Mouse (Mus musculus) hindbrain, embryonic 15.5 days (tissue): ENCODE data around the gene Copz1. TPM values are rescaled to one million over a fixed set of nuclear protein-coding genes. Genes with fewer than 3 reads are reported as not detected.

Source experiments
- ATAC-seq: fragments of 200-750 bp; cut with Nextera tagmentation; 2 replicates; pipeline ENCODE4 v1.8.0; 2017; ENCODE audit warnings: low read depth, moderate number of reproducible peaks, moderate TSS enrichment; ENCODE audit not compliant: low FRiP score
- H3K27ac ChIP-seq: fragments of 300-500 bp; sonication (generic); replicated peaks from 2 replicates; pipeline ENCODE4 v1.5.1; 2015; ENCODE audit warnings: mild to moderate bottlenecking, inconsistent platforms
- H3K27me3 ChIP-seq: fragments of 300-500 bp; sonication (generic); 2 replicates; pipeline ENCODE4 v1.6.1; 2015; ENCODE audit warnings: control low read depth, inconsistent platforms
- H3K36me3 ChIP-seq: fragments of 300-500 bp; sonication (generic); 2 replicates; pipeline ENCODE4 v1.6.1; 2015; ENCODE audit warnings: control low read depth, inconsistent platforms
- H3K4me1 ChIP-seq: fragments of 300-500 bp; sonication (generic); replicated peaks from 2 replicates; pipeline ENCODE4 v1.6.1; 2015; ENCODE audit warnings: control low read depth, inconsistent platforms
- H3K4me2 ChIP-seq: fragments of 300-500 bp; sonication (generic); 2 replicates; pipeline ENCODE4 v1.6.1; 2015; ENCODE audit warnings: moderate library complexity, mild to moderate bottlenecking, inconsistent platforms
- H3K4me3 ChIP-seq: fragments of 300-500 bp; sonication (generic); 2 replicates; pipeline ENCODE4 v1.5.1; 2015; ENCODE audit warnings: mild to moderate bottlenecking, inconsistent platforms
- H3K9ac ChIP-seq: fragments of 300-500 bp; sonication (generic); 2 replicates; pipeline ENCODE4 v1.6.1; 2015; ENCODE audit warnings: inconsistent platforms
- H3K9me3 ChIP-seq: fragments of 300-500 bp; sonication (generic); 2 replicates; pipeline ENCODE4 v1.6.1; 2016; ENCODE audit warnings: control low read depth, inconsistent platforms
- WGBS: fragments of 180-500 bp; shearing (Covaris S2); methylation state at CpG from one replicate; pipeline ENCODE4 v1.1.7; 2015; 5-methylcytosine and 5-hydroxymethylcytosine counted together
- polyA plus RNA-seq: library from polyadenylated mRNA; unstranded; fragments of >200 nt; fragmentation: Nextera tagmentation; extraction: Ambion mirVana; gene quantifications from 2 replicates; pipeline ENCODE4 v1.2.1, GENCODE M21; 2015

Gene Copz1
- polyA plus RNA-seq, 1 experiment from 2014 or later, result 208 TPM

GRCm38 (mm10) chr15:103298026-103298425 is 25.5 kb downstream of the Copz1 start:
- Histone ChIP-seq H3K27me3 (no peaks in the 10 kb centered on the region), H3K4me3 (no peak overlapping the region), H3K27ac (peak overlapping the region; percentile 97), H3K9me3 (no peaks in the 10 kb centered on the region), H3K36me3 (peaks cover 8% of the 10 kb centered on the region), H3K4me2 (no peak overlapping the region), H3K9ac (0 out of 2 replicates have a peak overlapping the region, but pooled peaks have one; percentile 4), H3K4me1 (peaks cover 72% of the 10 kb centered on the region)
- 35% methylated on average over 3 of the region's 3 CpGs for WGBS
- ATAC-seq, result no peak

GRCm38 (mm10) chr15:103298861-103299616 is 26.5 kb downstream of the Copz1 start:
- H3K4me3 ChIP-seq, result no peak overlapping the region
- H3K4me1 ChIP-seq, result peaks cover 82% of the 10 kb centered on the region
- WGBS, result 61% methylated on average over 5 of the region's 5 CpGs
- 0 out of 2 replicates have a peak overlapping the region, but pooled peaks have one; percentile 53 for H3K4me2 ChIP-seq
- peak overlapping the region; percentile 97 for H3K27ac ChIP-seq
- H3K9me3 ChIP-seq, result no peaks in the 10 kb centered on the region
- no peaks in the 10 kb centered on the region for H3K36me3 ChIP-seq
- H3K9ac ChIP-seq, result peak overlapping the region; percentile 48; the same call in 1 of the 2 replicates
- ATAC-seq, result no peak
- no peaks in the 10 kb centered on the region for H3K27me3 ChIP-seq

- Histone ChIP-seq H3K4me1 (peaks cover 88% of the 10 kb centered on the region), H3K9ac (peak overlapping the region; percentile 48), H3K4me3 (peak overlapping the region; percentile 21), H3K27ac (peak overlapping the region; percentile 97), H3K27me3 (no peaks in the 10 kb centered on the region), H3K36me3 (no peaks in the 10 kb centered on the region), H3K9me3 (no peaks in the 10 kb centered on the region), H3K4me2 (peak overlapping the region; percentile 53)
- ATAC-seq, result peak; percentile 7; the same call in 1 of the 2 replicates
- WGBS, result 14% methylated on average over 8 of the region's 8 CpGs
These were observed 27.1 kb downstream of the Copz1 start for GRCm38 (mm10) chr15:103299644-103300043.

GRCm38 (mm10) chr15:103300067-103300471 is 27.6 kb downstream of the Copz1 start:
- peak; percentile 72 for ATAC-seq
- 3% methylated on average over 18 of the region's 18 CpGs for WGBS
- Histone ChIP-seq H3K36me3 (no peaks in the 10 kb centered on the region), H3K27me3 (no peaks in the 10 kb centered on the region), H3K9ac (peak overlapping the region; percentile 48), H3K4me1 (peaks cover 90% of the 10 kb centered on the region), H3K4me3 (peak overlapping the region; percentile 21), H3K9me3 (no peaks in the 10 kb centered on the region), H3K27ac (peak overlapping the region; percentile 97), H3K4me2 (peak overlapping the region; percentile 53)

- H3K27me3 ChIP-seq, result no peaks in the 10 kb centered on the region
- peak overlapping the region; percentile 48 for H3K9ac ChIP-seq
- ATAC-seq, result no peak
- H3K4me3 ChIP-seq, result no peak overlapping the region
- H3K9me3 ChIP-seq, result no peaks in the 10 kb centered on the region
- H3K27ac ChIP-seq, result peak overlapping the region; percentile 97
- peaks cover 90% of the 10 kb centered on the region for H3K4me1 ChIP-seq
- peak overlapping the region; percentile 53 for H3K4me2 ChIP-seq
- H3K36me3 ChIP-seq, result no peaks in the 10 kb centered on the region
- 0% methylated on average over 2 of the region's 2 CpGs for WGBS
These were observed 28.0 kb downstream of the Copz1 start for GRCm38 (mm10) chr15:103300560-103300959.

- peak overlapping the region; percentile 53; the same call in 1 of the 2 replicates for H3K4me2 ChIP-seq
These were observed 28.5 kb downstream of the Copz1 start for GRCm38 (mm10) chr15:103301046-103301445.

GRCm38 (mm10) chr15:103301547-103302340 is 29.2 kb downstream of the Copz1 start:
- H3K4me1 ChIP-seq, result peaks cover 91% of the 10 kb centered on the region
- 0 out of 2 replicates have a peak overlapping the region, but pooled peaks have one; percentile 5 for H3K9ac ChIP-seq
- H3K4me2 ChIP-seq, result no peak overlapping the region
- H3K36me3 ChIP-seq, result no peaks in the 10 kb centered on the region
- no peaks in the 10 kb centered on the region for H3K27me3 ChIP-seq
- H3K27ac ChIP-seq, result peak overlapping the region; percentile 97
- WGBS, result 39% methylated on average over 4 of the region's 5 CpGs
- no peak overlapping the region for H3K4me3 ChIP-seq
- ATAC-seq, result no peak
- H3K9me3 ChIP-seq, result no peaks in the 10 kb centered on the region

More at GRCm38 (mm10) chr15:103301046-103301445, 28.5 kb downstream of the Copz1 start:
- H3K27ac ChIP-seq, result peak overlapping the region; percentile 97
- WGBS, result 21% methylated on average over 2 of the region's 2 CpGs
- no peaks in the 10 kb centered on the region for H3K9me3 ChIP-seq
- H3K36me3 ChIP-seq, result no peaks in the 10 kb centered on the region
- H3K4me3 ChIP-seq, result no peak overlapping the region
- peaks cover 91% of the 10 kb centered on the region for H3K4me1 ChIP-seq
- H3K9ac ChIP-seq, result peak overlapping the region; percentile 48
- no peaks in the 10 kb centered on the region for H3K27me3 ChIP-seq
- ATAC-seq, result no peak

GRCm38 (mm10) chr15:103302341-103303021 is 30.0 kb downstream of the Copz1 start:
- Histone ChIP-seq H3K4me3 (no peak overlapping the region), H3K27ac (peak overlapping the region; percentile 97), H3K27me3 (no peaks in the 10 kb centered on the region), H3K4me2 (no peak overlapping the region), H3K36me3 (no peaks in the 10 kb centered on the region), H3K9me3 (no peaks in the 10 kb centered on the region), H3K4me1 (peaks cover 89% of the 10 kb centered on the region), H3K9ac (no peak overlapping the region)
- WGBS, result 19% methylated on average over 6 of the region's 6 CpGs
- no peak for ATAC-seq

- H3K9me3 ChIP-seq, result no peaks in the 10 kb centered on the region
- ATAC-seq, result no peak
These were observed 31.6 kb downstream of the Copz1 start for GRCm38 (mm10) chr15:103303916-103304615.

GRCm38 (mm10) chr15:103304616-103304969 is 32.1 kb downstream of the Copz1 start:
- no peak for ATAC-seq
- peak overlapping the region; percentile 38 for H3K4me3 ChIP-seq
- H3K9me3 ChIP-seq, result no peaks in the 10 kb centered on the region
- peaks cover 77% of the 10 kb centered on the region for H3K4me1 ChIP-seq
- peak overlapping the region; percentile 61 for H3K4me2 ChIP-seq
- H3K27me3 ChIP-seq, result no peaks in the 10 kb centered on the region
- H3K36me3 ChIP-seq, result no peaks in the 10 kb centered on the region
- H3K27ac ChIP-seq, result peak overlapping the region; percentile 97
- WGBS, result under 1% methylated on average over 9 of the region's 9 CpGs
- peak overlapping the region; percentile 65 for H3K9ac ChIP-seq

More at GRCm38 (mm10) chr15:103303916-103304615, 31.6 kb downstream of the Copz1 start:
- H3K9ac ChIP-seq, result peak overlapping the region; percentile 65
- H3K27me3 ChIP-seq, result no peaks in the 10 kb centered on the region
- 8% methylated on average over 8 of the region's 8 CpGs for WGBS
- no peaks in the 10 kb centered on the region for H3K36me3 ChIP-seq
- H3K4me1 ChIP-seq, result peaks cover 83% of the 10 kb centered on the region
- H3K4me3 ChIP-seq, result peak overlapping the region; percentile 38
- H3K27ac ChIP-seq, result peak overlapping the region; percentile 97
- peak overlapping the region; percentile 61 for H3K4me2 ChIP-seq

- H3K9me3 ChIP-seq, result no peaks in the 10 kb centered on the region
- H3K27me3 ChIP-seq, result no peaks in the 10 kb centered on the region
- peak overlapping the region; percentile 65 for H3K9ac ChIP-seq
- under 1% methylated on average over 70 of the region's 71 CpGs for WGBS
- H3K36me3 ChIP-seq, result no peaks in the 10 kb centered on the region
- peak overlapping the region; percentile 38 for H3K4me3 ChIP-seq
- peak overlapping the region; percentile 61 for H3K4me2 ChIP-seq
- peaks cover 72% of the 10 kb centered on the region for H3K4me1 ChIP-seq
- peak overlapping the region; percentile 97 for H3K27ac ChIP-seq
- ATAC-seq, result peak; percentile 97
These were observed 32.7 kb downstream of the Copz1 start for GRCm38 (mm10) chr15:103305070-103305678.
